Mouse (Mus musculus) kidney, adult 2 months (tissue): Measurements from ENCODE around the gene Gramd1b.

Source experiments
- CTCF ChIP-seq: fragments of 200-500 bp; conservative IDR thresholded peaks from 2 replicates; pipeline ENCODE4 v1.5.1; 2011; ENCODE audit warnings: low read depth, mild to moderate bottlenecking, control low read depth, low read length, moderate library complexity, mixed read lengths; ENCODE audit not compliant: insufficient read depth, insufficient read length
- POLR2A ChIP-seq: fragments of 200-500 bp; IDR thresholded peaks from one replicate; pipeline ENCODE4 v1.6.1; 2011; ENCODE audit warnings: low read depth, low read length, control low read depth

GRCm38 (mm10) chr9:40344801-40345492, 186.2 kb downstream of the Gramd1b start:
- no peak for TF ChIP-seq CTCF
- no peak for TF ChIP-seq POLR2A
